ENCODE assay signal across 8 mouse cellular contexts in genomic region chr3:84345646-84345980, GRCm38 (mm10). TPM values are rescaled to one million over a fixed set of nuclear protein-coding genes. Genes with fewer than 3 reads are reported as not detected.
DNase-seq lines count a peak whose midpoint lies in the region; ATAC-seq and TF ChIP-seq lines count a peak whose summit lies in the region.

No protein-coding gene starts in this region.

- peaks cover 56% of the 10 kb centered on the region for H3K4me1 ChIP-seq in megakaryocyte, embryonic 14.5 days
- H3K4me1 ChIP-seq in forebrain, embryonic 16.5 days (replicated peaks; ENCODE audit: control insufficient read depth, insufficient read depth, low read length): peaks cover 9% of the 10 kb centered on the region

- no peaks in the 10 kb centered on the region for H3K36me3 ChIP-seq in megakaryocyte, embryonic 14.5 days (replicated peaks; ENCODE audit: low read length)
- no peaks in the 10 kb centered on the region for H3K36me3 ChIP-seq in forebrain, embryonic 16.5 days (ENCODE audit: control insufficient read depth, insufficient read depth)
- H3K36me3 ChIP-seq in myocyte (ENCODE audit: control insufficient read depth, insufficient read depth): no peaks in the 10 kb centered on the region

- H3K9ac ChIP-seq in forebrain, embryonic 16.5 days (replicated peaks; ENCODE audit: low read depth, low read length): no peak overlapping the region

- no peak for ATAC-seq in megakaryocyte, adult 5-6 weeks (ENCODE audit: poor library complexity, severe bottlenecking)
- no peak for ATAC-seq in forebrain, embryonic 16.5 days

- peak overlapping the region; percentile 61 for H3K4me2 ChIP-seq in forebrain, embryonic 16.5 days (ENCODE audit: low read length)
- peak overlapping the region; percentile 91 for H3K4me2 ChIP-seq in myocyte (ENCODE audit: low read depth)

- 43% methylated on average over 6 of the region's 6 CpGs for WGBS in forebrain, embryonic 16.5 days

- H3K9me3 ChIP-seq in megakaryocyte, embryonic 14.5 days: peaks cover 13% of the 10 kb centered on the region
- no peaks in the 10 kb centered on the region for H3K9me3 ChIP-seq in forebrain, embryonic 16.5 days (ENCODE audit: control insufficient read depth, low read length)

- peak overlapping the region; percentile 57 for H3K4me3 ChIP-seq in megakaryocyte, embryonic 14.5 days (replicated peaks)
- no peak overlapping the region for H3K4me3 ChIP-seq in forebrain, embryonic 16.5 days (replicated peaks; ENCODE audit: low read length)
- peak overlapping the region; percentile 10 for H3K4me3 ChIP-seq in myocyte

- peak; percentile 16 to 57 for DNase-seq in kidney, postnatal 36 days
- DNase-seq in spleen, postnatal 4 days (ENCODE audit: low spot score in 2 of 2): no peak
- no peak for DNase-seq in left cerebral cortex, postnatal 25 days (ENCODE audit: low spot score in 2 of 2)
- DNase-seq in ovary, postnatal 10 days (ENCODE audit: low spot score): no peak

- intact Hi-C loops in left cerebral cortex, postnatal 25 days (cut with DNase I): no loop called here

- TF ChIP-seq POLR2A in myocyte (IDR thresholded peaks at IDR 0.05; ENCODE audit: insufficient read length, low read depth): no peak

- no peak overlapping the region for H3K27ac ChIP-seq in forebrain, embryonic 16.5 days (ENCODE audit: low read length)

- peaks cover 80% of the 10 kb centered on the region for H3K27me3 ChIP-seq in megakaryocyte, embryonic 14.5 days (replicated peaks)
- no peaks in the 10 kb centered on the region for H3K27me3 ChIP-seq in forebrain, embryonic 16.5 days (replicated peaks; ENCODE audit: control insufficient read depth, insufficient read depth, low read length)
- H3K27me3 ChIP-seq in myocyte (ENCODE audit: control insufficient read depth, insufficient read depth, insufficient read length): no peaks in the 10 kb centered on the region

- H3K79me2 ChIP-seq in myocyte (ENCODE audit: control insufficient read depth, insufficient read depth): no peaks in the 10 kb centered on the region

- H3ac ChIP-seq in myocyte (ENCODE audit: control insufficient read depth, insufficient read length): no peak overlapping the region

TF ChIP-seq in myocyte, 11 proteins besides CTCF, POLR2A, EP300 and RAD21:
- no peak for TF ChIP-seq MYOG (IDR thresholded peaks at IDR 0.05; ENCODE audit: control insufficient read depth in 1 of 3, insufficient read depth in 1 of 3, insufficient read length in 2 of 3, low read depth in 2 of 3)
- no peak for TF ChIP-seq MYOD1 (IDR thresholded peaks at IDR 0.05; ENCODE audit: control insufficient read depth in 1 of 3, insufficient read length in 2 of 3, low read depth in 2 of 3)
- no peak for TF ChIP-seq CEBPB (IDR thresholded peaks at IDR 0.05; ENCODE audit: insufficient read depth, poor library complexity, severe bottlenecking)
- no peak for TF ChIP-seq USF1 (IDR thresholded peaks at IDR 0.05; ENCODE audit: low read depth)
- TF ChIP-seq SRF (IDR thresholded peaks at IDR 0.05; ENCODE audit: control insufficient read depth, insufficient read length, low read depth): no peak
- TF ChIP-seq TCF3 (IDR thresholded peaks at IDR 0.05; ENCODE audit: insufficient read length, low read depth): no peak
- TF ChIP-seq TCF12 (IDR thresholded peaks at IDR 0.05; ENCODE audit: insufficient read depth, poor library complexity, severe bottlenecking): no peak
- TF ChIP-seq MAX (IDR thresholded peaks at IDR 0.05; ENCODE audit: low read depth): no peak

RNA-seq across cellular contexts. Expression of gene Trim2, which starts 38.9 kb away (rescaled TPM):
- not detected in 2 replicates for polyA plus RNA-seq in megakaryocyte, embryonic 14.5 days (2012; ENCODE audit: insufficient read depth, low replicate concordance)
- 0.62 TPM in 1 of 2 replicates, not detected in the other for total RNA-seq in megakaryocyte, adult 5-6 weeks (2015)
- total RNA-seq in megakaryocyte, adult 5-6 weeks (2017): 0.99 and 1.7 TPM in 2 replicates
- polyA plus RNA-seq in forebrain, embryonic 16.5 days (2015; fragmentation: Nextera tagmentation; extraction: Ambion mirVana): 195 and 201 TPM in 2 replicates
- 3.2 TPM for polyA plus RNA-seq in myocyte (2012; fragmentation: generic; extraction: Trizol)
- total RNA-seq in left cerebral cortex, postnatal 25 days (2021): 100 to 1,000 TPM; 239 to 257 TPM

Comparison
In these comparisons a context has a peak if more than half of its experiments do, and no peak if none do; other contexts are left out.
1. DNase-seq: peak in kidney, postnatal 36 days (2 of 2); none in spleen, postnatal 4 days (0 of 2), left cerebral cortex, postnatal 25 days (0 of 2) and ovary, postnatal 10 days (single experiment).
2. RNA of gene Trim2, which starts 38.9 kb away (polyA plus RNA-seq): 195 to 201 TPM in forebrain, embryonic 16.5 days; 3.2 TPM in myocyte (single experiment) and not detected in megakaryocyte, embryonic 14.5 days; every median in the first group is over 10 times any median in the second.